8 mouse cellular contexts compared by ENCODE assay signal in the genomic region with DNA sequence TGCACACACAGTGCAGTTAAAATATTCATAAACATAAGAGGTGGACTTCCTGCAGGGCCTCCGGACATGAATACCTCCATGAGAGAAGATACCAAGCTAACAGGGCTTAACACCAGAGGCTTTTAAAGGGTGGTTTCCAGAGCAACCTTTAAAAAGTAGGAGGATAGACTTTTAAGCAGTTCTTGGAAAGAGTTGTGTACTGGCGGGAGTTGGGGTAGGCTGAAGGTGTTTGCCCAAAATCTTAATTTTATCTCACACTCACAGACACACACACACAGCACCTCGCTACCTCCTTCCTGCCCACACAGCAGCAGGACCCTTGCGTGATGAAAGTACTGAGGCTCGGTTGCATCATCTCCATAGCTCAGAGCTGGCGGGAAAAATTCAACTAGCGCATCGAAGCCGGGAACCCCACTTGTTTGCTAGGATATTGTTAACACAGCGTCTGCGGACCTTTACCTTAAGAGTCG. TPM values are rescaled to one million over a fixed set of nuclear protein-coding genes. Genes with fewer than 3 reads are reported as not detected.
DNase-seq lines count a peak whose midpoint lies in the region; ATAC-seq and TF ChIP-seq lines count a peak whose summit lies in the region.

No protein-coding gene starts in this region.

- TF ChIP-seq EP300 in CH12.LX (IDR thresholded peaks at IDR 0.05; ENCODE audit: low read length) = 0 out of 2 replicates have a peak, but pooled peaks have one; percentile 9

- no peak; the same call in 1 of the 2 replicates for TF ChIP-seq POLR2A in CH12.LX (IDR thresholded peaks at IDR 0.05; ENCODE audit: low read depth, low read length)

- peak overlapping the region; percentile 89 for H3K4me3 ChIP-seq in gastrocnemius, adult 2 months
- peak overlapping the region; percentile 73 to 93 (median 85) for H3K4me3 ChIP-seq in CH12.LX (replicated peaks in 1 of 3; ENCODE audit: low read depth in 2 of 3, low read length in 2 of 3, poor library complexity in 1 of 3)
- H3K4me3 ChIP-seq in forebrain, embryonic 11.5 days (ENCODE audit: low read depth, low read length) = peak overlapping the region; percentile 52
- H3K4me3 ChIP-seq in liver, embryonic 13.5 days (replicated peaks) = peak overlapping the region; percentile 72

- no peak for ATAC-seq in forebrain, embryonic 11.5 days (replicated peaks; ENCODE audit: low FRiP score)
- ATAC-seq in liver, embryonic 13.5 days (ENCODE audit: low read depth) = peak; percentile 72

- H3K27me3 ChIP-seq in CH12.LX (replicated peaks) = peaks cover 19% of the 10 kb centered on the region
- H3K27me3 ChIP-seq in forebrain, embryonic 11.5 days (ENCODE audit: control insufficient read depth, insufficient read depth, low read length) = peaks cover 33% of the 10 kb centered on the region
- H3K27me3 ChIP-seq in liver, embryonic 13.5 days = peaks cover 53% of the 10 kb centered on the region

- peak overlapping the region; percentile 92 for H3K9ac ChIP-seq in CH12.LX (ENCODE audit: insufficient read depth, low read depth)
- peak overlapping the region; percentile 71 for H3K9ac ChIP-seq in forebrain, embryonic 11.5 days (ENCODE audit: low read length)
- H3K9ac ChIP-seq in liver, embryonic 13.5 days = peak overlapping the region; percentile 84

- H3K79me2 ChIP-seq in CH12.LX (replicated peaks; ENCODE audit: control insufficient read depth, extremely low read depth, insufficient read depth, poor library complexity, severe bottlenecking) = peaks cover 28% of the 10 kb centered on the region

- H3K9me3 ChIP-seq in CH12.LX (replicated peaks; ENCODE audit: low read length) = no peaks in the 10 kb centered on the region
- H3K9me3 ChIP-seq in forebrain, embryonic 11.5 days (ENCODE audit: control insufficient read depth, low read length) = no peaks in the 10 kb centered on the region
- H3K9me3 ChIP-seq in liver, embryonic 13.5 days (replicated peaks) = no peaks in the 10 kb centered on the region

- peak overlapping the region; percentile 91 for H3K27ac ChIP-seq in gastrocnemius, adult 2 months
- H3K27ac ChIP-seq in CH12.LX (ENCODE audit: insufficient read depth, low read depth) = peak overlapping the region; percentile 78
- H3K27ac ChIP-seq in forebrain, embryonic 11.5 days (ENCODE audit: low read depth, low read length) = no peak overlapping the region
- H3K27ac ChIP-seq in liver, embryonic 13.5 days = peak overlapping the region; percentile 86

- in situ Hi-C loops in CH12.LX (cut with MboI; ENCODE audit: low pct_ligation_motif_present, low pct_unique_long_range_greater_than_20kb, low sequenced_read_pairs) = no loop called here

- peaks cover 35 to 44% of the 10 kb centered on the region in 2 experiments for H3K36me3 ChIP-seq in CH12.LX (replicated peaks in 1 of 2; ENCODE audit: control insufficient read depth in 1 of 2, insufficient read depth in 1 of 2, low read length in 1 of 2)
- peaks cover 12% of the 10 kb centered on the region for H3K36me3 ChIP-seq in forebrain, embryonic 11.5 days (ENCODE audit: control insufficient read depth, insufficient read depth, low read length)
- H3K36me3 ChIP-seq in liver, embryonic 13.5 days = peaks cover 42% of the 10 kb centered on the region

- dilution Hi-C loops in CH12.LX (cut with MboI; ENCODE audit: extremely low pct_ligation_motif_present, extremely low pct_unique_long_range_greater_than_20kb, low sequenced_read_pairs) = no loop called here

- peak overlapping the region; percentile 42 for H3K4me2 ChIP-seq in CH12.LX (ENCODE audit: insufficient read depth, low read depth, poor library complexity, severe bottlenecking)
- H3K4me2 ChIP-seq in forebrain, embryonic 11.5 days (ENCODE audit: low read depth, low read length, severe bottlenecking) = peak overlapping the region; percentile 94
- H3K4me2 ChIP-seq in liver, embryonic 13.5 days = peak overlapping the region; percentile 87

- H3K4me1 ChIP-seq in CH12.LX (ENCODE audit: control insufficient read depth in 1 of 2, insufficient read depth in 2 of 2) = peaks cover 13 to 42% of the 10 kb centered on the region in 2 experiments
- peaks cover 29% of the 10 kb centered on the region for H3K4me1 ChIP-seq in forebrain, embryonic 11.5 days (replicated peaks; ENCODE audit: control insufficient read depth, insufficient read depth, low read length)
- peaks cover 51% of the 10 kb centered on the region for H3K4me1 ChIP-seq in liver, embryonic 13.5 days (replicated peaks)

- 14% methylated on average over 12 of the region's 12 CpGs for WGBS in forebrain, embryonic 11.5 days
- 1% methylated on average over 12 of the region's 12 CpGs for whole genome bisulfite sequencing in liver, embryonic 13.5 days (ENCODE audit: insufficient replicate concordance)

- no peak for TF ChIP-seq RAD21 in CH12.LX (IDR thresholded peaks at IDR 0.05; ENCODE audit: low read depth, low read length)

- intact Hi-C loops in gastrocnemius, adult 2 months (cut with DNase I) = no loop called here
- intact Hi-C loops in gastrocnemius, postnatal 36 days (cut with DNase I) = no loop called here
- intact Hi-C loops in gastrocnemius, postnatal 14 days (cut with DNase I; ENCODE audit: low total_unique reads) = no loop called here

- DNase-seq in gastrocnemius, adult 2 months = no peak
- no peak for DNase-seq in gastrocnemius, postnatal 36 days
- DNase-seq in CH12.LX (ENCODE audit: extremely low read depth) = peak; percentile 70
- DNase-seq in forebrain, embryonic 11.5 days (ENCODE audit: low spot score) = no peak
- DNase-seq in liver, embryonic 13.5 days = peak; percentile 50
- DNase-seq in adrenal gland, postnatal 14 days = no peak
- DNase-seq in adrenal gland, adult 2 months = no peak
- DNase-seq in gastrocnemius, postnatal 14 days = no peak

- no peak for TF ChIP-seq CTCF in gastrocnemius, adult 2 months (IDR thresholded peaks at IDR 0.05)
- no peak for TF ChIP-seq CTCF in CH12.LX (conservative IDR thresholded peaks at IDR 0.05 in 1 of 2, IDR thresholded peaks at IDR 0.05 in 1 of 2; ENCODE audit: low read depth in 2 of 2, low read length in 2 of 2)

TF ChIP-seq in CH12.LX, 34 proteins besides CTCF, POLR2A, EP300 and RAD21 (continues in another document):
- TF ChIP-seq SIN3A (IDR thresholded peaks at IDR 0.05; ENCODE audit: low read length) = peak; percentile 89; the same call in 1 of the 2 replicates
- no peak for TF ChIP-seq NELFE (IDR thresholded peaks at IDR 0.05; ENCODE audit: low read depth, low read length)
- TF ChIP-seq MXI1 (IDR thresholded peaks at IDR 0.05; ENCODE audit: low read depth, low read length) = no peak
- peak; percentile 64 for TF ChIP-seq JUND (conservative IDR thresholded peaks at IDR 0.05; ENCODE audit: low read depth, low read length)
- peak; percentile 35; the same call in 1 of the 2 replicates for TF ChIP-seq MAFK (IDR thresholded peaks at IDR 0.05; ENCODE audit: insufficient replicate concordance, low read length)

RNA-seq across cellular contexts. Expression of gene Shmt2, which starts 0.6 kb away (rescaled TPM):
- 10 to 100 TPM; 22.7 to 28.9 TPM for total RNA-seq in gastrocnemius, adult 2 months (2021)
- 10 to 100 TPM; 23.4 to 26.4 TPM for total RNA-seq in gastrocnemius, postnatal 36 days (2021)
- total RNA-seq in CH12.LX (2012; rRNA removed) (252 and 317 TPM in 2 replicates), CH12.LX (2014; rRNA removed) (267 and 273 TPM in 2 replicates)
- polyA plus RNA-seq in CH12.LX (2012; ENCODE audit: insufficient read length, low read depth) = 315 and 353 TPM in 2 replicates
- polyA plus RNA-seq in forebrain, embryonic 11.5 days (2014; fragmentation: Nextera tagmentation; extraction: Ambion mirVana) = 112 and 123 TPM in 2 replicates
- 133 and 142 TPM in 2 replicates for polyA plus RNA-seq in liver, embryonic 13.5 days (2015; fragmentation: Nextera tagmentation; extraction: Ambion mirVana)
- 50.9 and 57.3 TPM in 2 replicates for total RNA-seq in adrenal gland, postnatal 14 days (2021)
- total RNA-seq in adrenal gland, adult 2 months (2021) = 10 to 100 TPM; 43.3 to 48.8 TPM
- 84.2 and 106 TPM in 2 replicates for polyA plus RNA-seq in adrenal gland, adult 2 months (2012; rRNA removed)
- 10 to 100 TPM; 29.4 to 33.1 TPM for total RNA-seq in gastrocnemius, postnatal 14 days (2021)

RNA-seq across cellular contexts. Expression of gene Ndufa4l2, which starts 6.9 kb away (rescaled TPM):
- 10 to 100 TPM in 1 of 2 experiments, 1 to 10 TPM in 1; 8.1 to 16.5 TPM for total RNA-seq in gastrocnemius, adult 2 months (2021)
- total RNA-seq in gastrocnemius, postnatal 36 days (2021) = 10 to 100 TPM; 11.0 to 11.3 TPM
- total RNA-seq in CH12.LX (2012; rRNA removed) (0.47 and 0.80 TPM in 2 replicates), CH12.LX (2014; rRNA removed) (not detected in 2 replicates)
- not detected in 2 replicates for polyA plus RNA-seq in CH12.LX (2012; ENCODE audit: insufficient read length, low read depth)
- 5.9 and 6.1 TPM in 2 replicates for polyA plus RNA-seq in forebrain, embryonic 11.5 days (2014; fragmentation: Nextera tagmentation; extraction: Ambion mirVana)
- 1.9 and 2.8 TPM in 2 replicates for polyA plus RNA-seq in liver, embryonic 13.5 days (2015; fragmentation: Nextera tagmentation; extraction: Ambion mirVana)
- total RNA-seq in adrenal gland, postnatal 14 days (2021) = 53.5 and 55.7 TPM in 2 replicates
- 10 to 100 TPM; 45.8 to 53.5 TPM for total RNA-seq in adrenal gland, adult 2 months (2021)
- polyA plus RNA-seq in adrenal gland, adult 2 months (2012; rRNA removed) = 86.0 and 107 TPM in 2 replicates
- 10 to 100 TPM; 23.3 to 25.3 TPM for total RNA-seq in gastrocnemius, postnatal 14 days (2021)

RNA-seq across cellular contexts. Expression of gene Nxph4, which starts 12.7 kb away (rescaled TPM):
- total RNA-seq in gastrocnemius, adult 2 months (2021) = under 1 TPM; 0.17 to 0.23 TPM
- total RNA-seq in gastrocnemius, postnatal 36 days (2021) = under 1 TPM; 0.20 TPM
- total RNA-seq in CH12.LX (2012; rRNA removed) (0.13 TPM in 1 of 2 replicates, not detected in the other), CH12.LX (2014; rRNA removed) (not detected in 2 replicates)
- 0.14 and 0.15 TPM in 2 replicates for polyA plus RNA-seq in CH12.LX (2012; ENCODE audit: insufficient read length, low read depth)
- 37.6 and 40.4 TPM in 2 replicates for polyA plus RNA-seq in forebrain, embryonic 11.5 days (2014; fragmentation: Nextera tagmentation; extraction: Ambion mirVana)
- 0.13 TPM in 2 replicates for polyA plus RNA-seq in liver, embryonic 13.5 days (2015; fragmentation: Nextera tagmentation; extraction: Ambion mirVana)
- 7.4 and 8.0 TPM in 2 replicates for total RNA-seq in adrenal gland, postnatal 14 days (2021)
- total RNA-seq in adrenal gland, adult 2 months (2021) = 10 to 100 TPM in 1 of 2 experiments, 1 to 10 TPM in 1; 5.0 to 11.7 TPM
- polyA plus RNA-seq in adrenal gland, adult 2 months (2012; rRNA removed) = 7.4 and 7.8 TPM in 2 replicates
- total RNA-seq in gastrocnemius, postnatal 14 days (2021) = 1 to 10 TPM; 1.3 to 1.5 TPM

RNA-seq across cellular contexts. Expression of gene Stac3, which starts 20.2 kb away (rescaled TPM):
- 100 to 1,000 TPM; 393 to 462 TPM for total RNA-seq in gastrocnemius, adult 2 months (2021)
- total RNA-seq in gastrocnemius, postnatal 36 days (2021) = 100 to 1,000 TPM; 342 to 376 TPM
- 0.08 and 0.42 TPM in 2 replicates for total RNA-seq in CH12.LX (2012; rRNA removed)
- total RNA-seq in CH12.LX (2014; rRNA removed) = 0.50 TPM in 1 of 2 replicates, not detected in the other
- 0.79 and 0.93 TPM in 2 replicates for polyA plus RNA-seq in CH12.LX (2012; ENCODE audit: insufficient read length, low read depth)
- polyA plus RNA-seq in forebrain, embryonic 11.5 days (2014; fragmentation: Nextera tagmentation; extraction: Ambion mirVana) = not detected in 2 replicates
- 0.17 and 0.47 TPM in 2 replicates for polyA plus RNA-seq in liver, embryonic 13.5 days (2015; fragmentation: Nextera tagmentation; extraction: Ambion mirVana)
- total RNA-seq in adrenal gland, postnatal 14 days (2021) = 1.7 and 2.7 TPM in 2 replicates
- total RNA-seq in adrenal gland, adult 2 months (2021) = 1 to 10 TPM in 1 of 2 experiments, under 1 TPM in 1; 0.93 to 1.8 TPM
- polyA plus RNA-seq in adrenal gland, adult 2 months (2012; rRNA removed) = 1.5 and 2.5 TPM in 2 replicates
- 100 to 1,000 TPM; 315 to 336 TPM for total RNA-seq in gastrocnemius, postnatal 14 days (2021)

Comparison
In these comparisons a context has a peak if more than half of its experiments do, and no peak if none do; other contexts are left out.
1. DNase-seq: peak in CH12.LX (single experiment) and liver, embryonic 13.5 days (single experiment); none in gastrocnemius, adult 2 months (single experiment), gastrocnemius, postnatal 36 days (0 of 2), forebrain, embryonic 11.5 days (single experiment), adrenal gland, postnatal 14 days (single experiment), adrenal gland, adult 2 months (single experiment) and gastrocnemius, postnatal 14 days (single experiment).
2. H3K4me2 ChIP-seq: peak in every context shown above with its lines; median percentile 94 in forebrain, embryonic 11.5 days; 87 in liver, embryonic 13.5 days; 42 in CH12.LX.
3. RNA of gene Ndufa4l2, which starts 6.9 kb away (total RNA-seq): 53.5 to 55.7 TPM in adrenal gland, postnatal 14 days, 45.8 to 53.5 TPM in adrenal gland, adult 2 months, 23.3 to 25.3 TPM in gastrocnemius, postnatal 14 days, 8.1 to 16.5 TPM in gastrocnemius, adult 2 months and 11.0 to 11.3 TPM in gastrocnemius, postnatal 36 days; 0.47 to 0.80 TPM in CH12.LX; every median in the first group is over 4 times any median in the second.
4. Peak in every context shown above with its lines, with median percentiles within 50 percentile points of each other: H3K4me3 ChIP-seq and H3K9ac ChIP-seq.